Mouse (Mus musculus): Measurements from ENCODE around the gene Eef1e1. TPM values are rescaled to one million over a fixed set of nuclear protein-coding genes. Genes with fewer than 3 reads are reported as not detected.

Eef1e1 gene
- polyA plus RNA-seq (2017; shearing (Covaris generic)): 45.7 TPM

DNA sequence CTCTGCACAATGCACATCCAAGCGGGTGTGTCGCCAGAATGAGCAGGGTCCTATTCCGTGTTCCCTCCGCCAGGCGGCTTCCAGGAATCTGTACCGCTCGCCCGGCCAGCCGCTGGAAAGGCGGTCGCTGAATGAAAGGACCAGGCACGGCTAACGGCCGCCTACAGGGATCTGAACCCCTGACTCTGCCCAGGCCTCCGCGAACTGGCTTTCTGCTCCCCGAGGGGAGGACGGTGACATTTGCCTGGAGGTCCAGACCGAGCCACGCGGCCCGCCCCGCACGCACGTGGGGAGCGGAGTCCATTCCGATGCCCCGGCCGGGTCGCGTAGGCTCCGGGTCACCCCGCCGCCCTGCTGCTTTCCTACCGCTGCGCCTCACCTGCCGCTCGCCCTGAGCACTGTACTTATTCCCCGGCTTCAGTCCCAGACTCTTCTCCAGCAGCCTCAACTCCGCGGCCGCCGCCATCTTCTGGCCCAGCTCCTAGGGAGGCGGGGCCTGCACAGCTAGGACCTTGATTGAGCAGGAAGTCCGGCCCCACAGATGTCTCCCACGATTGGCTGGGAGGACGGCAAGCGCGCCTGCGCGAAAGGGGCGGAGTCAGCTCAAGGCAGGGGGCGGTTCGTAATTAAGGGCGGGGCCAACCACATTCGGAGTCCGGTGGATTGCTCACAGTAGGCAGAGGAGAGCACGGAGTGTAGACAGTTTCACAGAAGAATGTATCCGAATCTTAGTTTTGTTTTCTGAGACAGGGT, at the start of gene Eef1e1:
TSS of gene Eef1e1 (minus strand) at position 531 of the 753 bp plus-strand sequence.

DNA sequence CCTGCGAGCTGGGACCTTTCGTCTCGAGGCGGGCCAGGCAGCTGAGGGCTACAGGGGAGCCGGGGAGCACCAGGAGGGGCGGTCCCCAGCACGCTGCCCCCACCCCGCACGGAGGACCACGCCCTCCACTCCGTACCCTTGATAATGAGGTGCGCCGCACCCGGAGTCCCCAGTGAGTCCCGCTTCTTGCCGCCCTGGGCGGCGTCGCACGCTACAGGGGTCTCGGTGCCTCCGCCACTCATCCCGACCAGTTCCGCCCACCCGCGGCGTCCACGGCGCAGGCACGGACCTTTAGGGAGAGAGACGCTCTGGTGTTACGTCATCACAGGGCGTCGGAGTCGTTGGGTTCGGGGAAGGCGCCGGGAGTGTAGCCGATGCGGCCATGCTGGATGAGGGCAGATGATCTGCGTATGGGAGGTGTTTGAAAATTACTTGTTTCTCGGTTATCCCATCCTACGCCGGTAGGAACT, 24.0 kb downstream of the Eef1e1 start, which contains the start of gene Bloc1s5:
TSS of gene Bloc1s5 (minus strand) at position 310 of the 470 bp plus-strand sequence.

Other genes with a start within 250 kb of the Eef1e1 start
- 43.6 TPM for gene Txndc5, start 130.2 kb downstream of the Eef1e1 start, polyA plus RNA-seq (2017; shearing (Covaris generic))
- gene Bloc1s5, start 23.9 kb downstream of the Eef1e1 start, polyA plus RNA-seq (2017; shearing (Covaris generic)): 4.9 TPM

Data from naive thymus-derived CD4-positive, alpha-beta T cell, adult 5 months (primary cell).